Mouse (Mus musculus): ENCODE measurements around the gene Snx27. TPM values are rescaled to one million over a fixed set of nuclear protein-coding genes. Genes with fewer than 3 reads are reported as not detected.

The Snx27 gene
- polyA plus RNA-seq (2015; fragmentation: Nextera tagmentation; extraction: Ambion mirVana), result 94.7 and 95.0 TPM in 2 replicates

GRCm38 (mm10) chr3:94582456-94582891 lies at the start of gene Snx27:
TSS of gene Snx27 (minus strand) at chr3:94582716.
- H3K27me3 ChIP-seq (replicated peaks; ENCODE audit: control insufficient read depth, insufficient read depth, low read length), result no peaks in the 10 kb centered on the region
- peak within 1 kb of the TSS; percentile 96 for H3K9ac ChIP-seq (ENCODE audit: low read depth, low read length)
- H3K9me3 ChIP-seq (ENCODE audit: control insufficient read depth, low read length), result no peaks in the 10 kb centered on the region
- peak; percentile 98 for ATAC-seq
- H3K4me3 ChIP-seq (ENCODE audit: low read length), result peak within 1 kb of the TSS; percentile 78
- peak within 1 kb of the TSS; percentile 86 for H3K4me2 ChIP-seq (ENCODE audit: low read length)
- peak within 1 kb of the TSS; percentile 94 for H3K27ac ChIP-seq (ENCODE audit: low read depth, low read length)
- WGBS, result 1% methylated on average over 21 of the region's 42 CpGs
- H3K36me3 ChIP-seq (ENCODE audit: control insufficient read depth, insufficient read depth, low read length), result no peaks in the 10 kb centered on the region
- H3K4me1 ChIP-seq (ENCODE audit: control insufficient read depth, insufficient read depth, low read depth, low read length), result peaks cover 21% of the 10 kb centered on the region

DNA sequence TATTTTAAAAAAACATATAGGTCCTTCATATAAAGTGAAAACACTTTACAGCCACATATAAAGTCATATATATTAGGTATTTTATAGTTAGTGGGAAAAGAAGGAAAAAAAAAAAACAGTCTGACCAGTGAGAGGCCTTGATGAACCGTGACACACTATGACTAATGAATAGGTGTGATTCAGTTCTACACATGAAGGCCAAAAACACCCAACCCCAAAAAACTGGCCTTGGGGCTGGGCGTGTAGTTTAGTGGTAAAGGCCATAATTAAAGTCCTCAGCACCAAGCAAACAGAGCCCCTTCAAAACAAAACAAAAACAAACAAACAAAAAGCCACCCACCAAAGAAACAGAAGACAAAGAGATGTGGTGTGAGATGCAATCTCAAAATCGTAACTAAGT lies 47.4 kb upstream of the Snx27 start:
- H3K4me1 ChIP-seq (ENCODE audit: control insufficient read depth, insufficient read depth, low read depth, low read length), result no peaks in the 10 kb centered on the region
- H3K27ac ChIP-seq (ENCODE audit: low read depth, low read length), result no peak overlapping the region
- ATAC-seq, result no peak
- no peaks in the 10 kb centered on the region for H3K9me3 ChIP-seq (ENCODE audit: control insufficient read depth, low read length)
- WGBS, result 88% methylated on average over 3 of the region's 3 CpGs
- H3K9ac ChIP-seq (ENCODE audit: low read depth, low read length), result no peak overlapping the region
- no peaks in the 10 kb centered on the region for H3K36me3 ChIP-seq (ENCODE audit: control insufficient read depth, insufficient read depth, low read length)
- no peak overlapping the region for H3K4me2 ChIP-seq (ENCODE audit: low read length)
- H3K4me3 ChIP-seq (ENCODE audit: low read length), result no peak overlapping the region
- H3K27me3 ChIP-seq (replicated peaks; ENCODE audit: control insufficient read depth, insufficient read depth, low read length), result no peaks in the 10 kb centered on the region

GRCm38 (mm10) chr3:94628712-94629111 lies 46.2 kb upstream of the Snx27 start:
- Histone ChIP-seq H3K9me3 (ENCODE audit: control insufficient read depth, low read length) (no peaks in the 10 kb centered on the region), H3K36me3 (ENCODE audit: control insufficient read depth, insufficient read depth, low read length) (no peaks in the 10 kb centered on the region), H3K4me3 (ENCODE audit: low read length) (no peak overlapping the region), H3K27me3 (replicated peaks; ENCODE audit: control insufficient read depth, insufficient read depth, low read length) (no peaks in the 10 kb centered on the region), H3K4me1 (ENCODE audit: control insufficient read depth, insufficient read depth, low read depth, low read length) (no peaks in the 10 kb centered on the region), H3K4me2 (ENCODE audit: low read length) (no peak overlapping the region), H3K9ac (ENCODE audit: low read depth, low read length) (no peak overlapping the region), H3K27ac (ENCODE audit: low read depth, low read length) (no peak overlapping the region)
- ATAC-seq, result no peak
- 82% methylated on average over 5 of the region's 5 CpGs for WGBS

GRCm38 (mm10) chr3:94624281-94624680 lies 41.8 kb upstream of the Snx27 start:
- ATAC-seq, result no peak
- Histone ChIP-seq H3K27me3 (replicated peaks; ENCODE audit: control insufficient read depth, insufficient read depth, low read length) (no peaks in the 10 kb centered on the region), H3K36me3 (ENCODE audit: control insufficient read depth, insufficient read depth, low read length) (no peaks in the 10 kb centered on the region), H3K9me3 (ENCODE audit: control insufficient read depth, low read length) (no peaks in the 10 kb centered on the region), H3K4me1 (ENCODE audit: control insufficient read depth, insufficient read depth, low read depth, low read length) (no peaks in the 10 kb centered on the region), H3K9ac (ENCODE audit: low read depth, low read length) (no peak overlapping the region), H3K27ac (ENCODE audit: low read depth, low read length) (no peak overlapping the region), H3K4me3 (ENCODE audit: low read length) (no peak overlapping the region), H3K4me2 (ENCODE audit: low read length) (no peak overlapping the region)
- 85% methylated on average over 4 of the region's 4 CpGs for WGBS

GRCm38 (mm10) chr3:94622550-94622949 lies 40.0 kb upstream of the Snx27 start:
- no peak overlapping the region for H3K9ac ChIP-seq (ENCODE audit: low read depth, low read length)
- no peak overlapping the region for H3K4me3 ChIP-seq (ENCODE audit: low read length)
- H3K36me3 ChIP-seq (ENCODE audit: control insufficient read depth, insufficient read depth, low read length), result no peaks in the 10 kb centered on the region
- no peaks in the 10 kb centered on the region for H3K27me3 ChIP-seq (replicated peaks; ENCODE audit: control insufficient read depth, insufficient read depth, low read length)
- no peaks in the 10 kb centered on the region for H3K9me3 ChIP-seq (ENCODE audit: control insufficient read depth, low read length)
- H3K27ac ChIP-seq (ENCODE audit: low read depth, low read length), result no peak overlapping the region
- 88% methylated on average over 10 of the region's 10 CpGs for WGBS
- H3K4me1 ChIP-seq (ENCODE audit: control insufficient read depth, insufficient read depth, low read depth, low read length), result no peaks in the 10 kb centered on the region
- no peak for ATAC-seq
- no peak overlapping the region for H3K4me2 ChIP-seq (ENCODE audit: low read length)

- Histone ChIP-seq H3K4me3 (ENCODE audit: low read length) (no peak overlapping the region), H3K27ac (ENCODE audit: low read depth, low read length) (no peak overlapping the region), H3K36me3 (ENCODE audit: control insufficient read depth, insufficient read depth, low read length) (no peaks in the 10 kb centered on the region), H3K27me3 (replicated peaks; ENCODE audit: control insufficient read depth, insufficient read depth, low read length) (no peaks in the 10 kb centered on the region), H3K9me3 (ENCODE audit: control insufficient read depth, low read length) (no peaks in the 10 kb centered on the region), H3K9ac (ENCODE audit: low read depth, low read length) (no peak overlapping the region), H3K4me1 (ENCODE audit: control insufficient read depth, insufficient read depth, low read depth, low read length) (no peaks in the 10 kb centered on the region), H3K4me2 (ENCODE audit: low read length) (no peak overlapping the region)
- 78% methylated on average over 11 of the region's 11 CpGs for WGBS
- ATAC-seq, result no peak
Observed at GRCm38 (mm10) chr3:94621740-94622507, 39.4 kb upstream of the Snx27 start.

DNA sequence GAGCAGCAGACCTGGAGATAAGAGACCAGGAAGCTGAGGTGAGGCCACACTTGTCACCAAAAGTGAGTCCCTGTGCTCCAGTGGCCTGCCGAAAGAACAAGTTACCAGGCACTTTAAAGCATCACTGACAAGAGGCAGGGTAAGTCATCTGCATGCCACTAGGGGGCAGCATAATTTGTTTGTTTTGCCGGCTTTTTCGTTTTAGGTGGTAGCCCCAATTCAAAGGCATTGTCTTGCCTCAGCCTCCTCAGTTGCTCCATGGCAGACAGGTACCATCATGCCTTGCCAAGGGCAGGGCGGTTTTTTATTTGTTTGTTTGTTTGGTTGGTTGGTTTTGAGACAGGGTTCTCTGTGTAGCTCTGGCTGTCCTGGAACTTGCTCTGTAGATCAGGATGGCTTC lies 34.2 kb upstream of the Snx27 start:
- 61% methylated on average over 4 of the region's 4 CpGs for WGBS
- no peak for ATAC-seq

DNA sequence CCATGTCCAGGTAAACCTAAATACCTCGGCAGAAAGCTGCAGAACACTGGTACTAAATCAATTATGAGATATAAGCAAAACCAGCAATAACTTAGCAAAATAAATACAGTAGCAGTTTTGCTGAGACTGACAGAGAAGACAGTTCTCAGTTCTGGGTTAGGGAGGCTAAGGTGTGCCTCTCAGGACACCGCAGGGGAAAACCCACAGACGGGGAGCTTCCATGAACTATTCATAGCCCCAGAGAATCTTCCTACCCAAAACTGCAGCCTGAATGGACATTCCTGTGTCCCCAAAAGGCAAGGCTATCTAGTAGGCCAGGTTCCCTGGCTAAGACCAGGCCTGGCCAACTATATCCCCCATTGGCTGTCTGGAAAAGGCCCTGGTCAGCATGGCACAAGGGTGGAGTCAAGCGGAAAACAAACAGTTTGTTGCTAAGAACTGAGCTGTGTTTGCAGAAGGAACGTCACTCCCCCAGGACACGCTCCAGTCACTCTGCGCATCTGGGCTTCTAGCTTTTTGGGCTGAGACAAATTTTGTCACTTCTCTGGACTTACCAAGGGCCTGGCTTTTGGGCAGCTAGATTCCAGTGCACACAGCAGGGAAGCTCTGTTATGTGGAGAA lies 30.9 kb upstream of the Snx27 start:
- Histone ChIP-seq H3K4me3 (ENCODE audit: low read length) (no peak overlapping the region), H3K4me1 (ENCODE audit: control insufficient read depth, insufficient read depth, low read depth, low read length) (peaks cover 2% of the 10 kb centered on the region; the same call in 1 of the 2 replicates), H3K9ac (ENCODE audit: low read depth, low read length) (no peak overlapping the region)

More for the DNA sequence above, 34.2 kb upstream of the Snx27 start:
- Histone ChIP-seq H3K4me2 (ENCODE audit: low read length) (no peak overlapping the region), H3K27me3 (replicated peaks; ENCODE audit: control insufficient read depth, insufficient read depth, low read length) (no peaks in the 10 kb centered on the region), H3K4me1 (ENCODE audit: control insufficient read depth, insufficient read depth, low read depth, low read length) (no peaks in the 10 kb centered on the region), H3K36me3 (ENCODE audit: control insufficient read depth, insufficient read depth, low read length) (no peaks in the 10 kb centered on the region), H3K27ac (ENCODE audit: low read depth, low read length) (no peak overlapping the region), H3K9me3 (ENCODE audit: control insufficient read depth, low read length) (no peaks in the 10 kb centered on the region), H3K4me3 (ENCODE audit: low read length) (no peak overlapping the region), H3K9ac (ENCODE audit: low read depth, low read length) (no peak overlapping the region)

GRCm38 (mm10) chr3:94612274-94612673 lies 29.8 kb upstream of the Snx27 start:
- Histone ChIP-seq H3K9me3 (ENCODE audit: control insufficient read depth, low read length) (no peaks in the 10 kb centered on the region), H3K27ac (ENCODE audit: low read depth, low read length) (no peak overlapping the region), H3K27me3 (replicated peaks; ENCODE audit: control insufficient read depth, insufficient read depth, low read length) (no peaks in the 10 kb centered on the region), H3K4me2 (ENCODE audit: low read length) (no peak overlapping the region), H3K36me3 (ENCODE audit: control insufficient read depth, insufficient read depth, low read length) (no peaks in the 10 kb centered on the region), H3K4me1 (ENCODE audit: control insufficient read depth, insufficient read depth, low read depth, low read length) (peaks cover 2% of the 10 kb centered on the region; the same call in 1 of the 2 replicates), H3K9ac (ENCODE audit: low read depth, low read length) (no peak overlapping the region), H3K4me3 (ENCODE audit: low read length) (no peak overlapping the region)
- 86% methylated on average over 1 of the region's 1 CpGs for WGBS
- no peak for ATAC-seq

More for the DNA sequence above, 30.9 kb upstream of the Snx27 start:
- H3K36me3 ChIP-seq (ENCODE audit: control insufficient read depth, insufficient read depth, low read length), result no peaks in the 10 kb centered on the region
- no peak overlapping the region for H3K27ac ChIP-seq (ENCODE audit: low read depth, low read length)
- WGBS, result 55% methylated on average over 7 of the region's 7 CpGs
- ATAC-seq, result no peak
- no peak overlapping the region for H3K4me2 ChIP-seq (ENCODE audit: low read length)
- H3K27me3 ChIP-seq (replicated peaks; ENCODE audit: control insufficient read depth, insufficient read depth, low read length), result no peaks in the 10 kb centered on the region
- no peaks in the 10 kb centered on the region for H3K9me3 ChIP-seq (ENCODE audit: control insufficient read depth, low read length)

Measured in hindbrain, embryonic 16.5 days (tissue).